Comparison of ENCODE assay signal across 12 mouse cellular contexts in the genomic region with DNA sequence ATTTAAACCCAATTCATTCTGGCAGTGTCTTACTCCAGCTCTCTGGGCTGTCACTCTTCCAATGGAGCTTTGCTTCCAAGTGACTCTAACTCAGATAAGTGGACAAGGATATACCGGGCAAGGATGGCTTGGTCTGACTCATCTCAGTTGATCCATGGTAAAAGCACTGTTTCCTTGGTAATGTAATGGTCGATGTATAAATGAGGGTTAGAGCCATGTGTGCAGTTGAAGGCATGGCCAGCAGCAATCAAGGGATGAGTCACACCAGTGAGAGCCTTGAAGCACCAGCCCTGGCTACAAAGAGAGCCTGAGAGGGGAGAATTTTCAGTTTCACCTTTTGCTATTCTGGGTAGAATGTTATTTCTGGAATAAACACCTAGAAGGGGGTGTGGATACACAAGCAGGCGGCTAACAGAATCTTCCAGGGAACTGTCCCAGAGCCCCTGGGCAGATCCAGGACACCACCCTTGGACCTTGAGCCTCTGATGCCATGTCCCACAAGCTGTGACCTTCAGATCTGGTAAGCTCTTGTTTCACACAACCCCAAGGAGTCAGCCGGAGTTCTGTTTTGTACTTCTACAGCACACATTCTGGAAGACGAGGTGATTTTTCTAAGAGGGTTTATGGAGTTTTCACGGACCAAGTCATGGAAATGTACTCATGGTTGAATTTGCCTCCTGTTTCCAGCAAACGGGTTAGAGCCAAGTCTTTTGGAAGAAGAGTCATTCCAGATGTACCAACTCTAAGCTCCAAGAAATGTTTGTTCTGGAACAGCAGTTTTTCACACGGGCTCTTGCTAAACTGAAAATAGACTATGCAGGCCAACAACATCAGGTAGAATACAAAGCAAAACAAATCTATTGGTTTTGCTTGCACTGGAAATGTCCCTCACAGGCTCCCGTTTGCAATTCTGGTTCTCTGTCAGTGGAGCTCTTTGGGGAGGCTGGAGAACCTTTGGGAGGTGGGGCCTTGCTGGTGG.
A peak's percentile ranks its signal among the peaks of the same experiment; 100 is the strongest.
DNase-seq lines count a peak whose midpoint lies in the region; ATAC-seq and TF ChIP-seq lines count a peak whose summit lies in the region.
"Had no signal": no experiment of that assay in that cellular context is flagged by ENCODE, and none has a peak within 500 bp of the region (broad histone marks: within the 10 kb centered on the region; RNA-seq: fewer than 3 reads in every experiment).

No protein-coding gene starts in this region.

- no peak overlapping the region for H3ac ChIP-seq in C2C12 (ENCODE audit: control insufficient read depth, insufficient read length, low read depth)

- peaks cover 5% of the 10 kb centered on the region; the same call in 1 of the 2 replicates for H3K4me1 ChIP-seq in embryonic facial prominence, embryonic 15.5 days
- H3K4me1 ChIP-seq in embryonic facial prominence, embryonic 10.5 days = peaks cover 10% of the 10 kb centered on the region; the same call in 1 of the 2 replicates
- peaks cover 5% of the 10 kb centered on the region; the same call in 1 of the 2 replicates for H3K4me1 ChIP-seq in intestine, embryonic 16.5 days (ENCODE audit: control insufficient read depth, insufficient read depth, low read length)

- WGBS in embryonic facial prominence, embryonic 15.5 days = 78% methylated on average over 9 of the region's 9 CpGs
- 90% methylated on average over 9 of the region's 9 CpGs for WGBS in embryonic facial prominence, embryonic 10.5 days
- whole genome bisulfite sequencing in intestine, embryonic 16.5 days = 79% methylated on average over 9 of the region's 9 CpGs

- no peaks in the 10 kb centered on the region for H3K27me3 ChIP-seq in embryonic facial prominence, embryonic 15.5 days
- H3K27me3 ChIP-seq in embryonic facial prominence, embryonic 10.5 days (replicated peaks; ENCODE audit: low read depth, poor library complexity, severe bottlenecking) = no peaks in the 10 kb centered on the region
- peaks cover 1% of the 10 kb centered on the region for H3K27me3 ChIP-seq in C2C12 (ENCODE audit: control insufficient read depth, insufficient read depth, insufficient read length)
- H3K27me3 ChIP-seq in intestine, embryonic 16.5 days (replicated peaks; ENCODE audit: control insufficient read depth, insufficient read depth, low read length) = no peaks in the 10 kb centered on the region

- peak overlapping the region; percentile 14; the same call in 1 of the 2 replicates for H3K27ac ChIP-seq in embryonic facial prominence, embryonic 15.5 days (replicated peaks)
- H3K27ac ChIP-seq in embryonic facial prominence, embryonic 10.5 days (replicated peaks) = no peak overlapping the region
- H3K27ac ChIP-seq in intestine, embryonic 16.5 days (ENCODE audit: low read length) = no peak overlapping the region

- DNase-seq in embryonic facial prominence, embryonic 10.5 days (ENCODE audit: low spot score) = no peak
- DNase-seq in adrenal gland, postnatal 10 days = peak; percentile 27
- peak; percentile 25 to 38 for DNase-seq in gastrocnemius, postnatal 36 days
- DNase-seq in thymus, postnatal 36 days = no peak
- no peak for DNase-seq in left cerebral cortex, adult 11 months (ENCODE audit: low spot score)
- DNase-seq: kidney, adult 11 months; kidney, postnatal 4 days; thymus, postnatal 14 days had no signal

- no peak for TF ChIP-seq CTCF in C2C12 (IDR thresholded peaks at IDR 0.05; ENCODE audit: control insufficient read depth, insufficient read depth, insufficient read length)

- H3K4me3 ChIP-seq in embryonic facial prominence, embryonic 15.5 days (replicated peaks) = no peak overlapping the region
- H3K4me3 ChIP-seq in embryonic facial prominence, embryonic 10.5 days = no peak overlapping the region
- H3K4me3 ChIP-seq in C2C12 (ENCODE audit: insufficient read depth, poor library complexity, severe bottlenecking) = no peak overlapping the region
- no peak overlapping the region for H3K4me3 ChIP-seq in intestine, embryonic 16.5 days (ENCODE audit: low read length)

- no peak for ATAC-seq in embryonic facial prominence, embryonic 15.5 days (ENCODE audit: insufficient number of reproducible peaks, low FRiP score, low TSS enrichment, low read depth)
- ATAC-seq in intestine, embryonic 16.5 days = no peak
- ATAC-seq: CD4-positive, CD25-positive, alpha-beta regulatory T cell, adult 4 months had no signal

- no peaks in the 10 kb centered on the region for H3K9me3 ChIP-seq in embryonic facial prominence, embryonic 15.5 days (replicated peaks)
- H3K9me3 ChIP-seq in embryonic facial prominence, embryonic 10.5 days = no peaks in the 10 kb centered on the region
- no peaks in the 10 kb centered on the region for H3K9me3 ChIP-seq in intestine, embryonic 16.5 days (ENCODE audit: control insufficient read depth, low read length)

- no peak overlapping the region for H3K9ac ChIP-seq in embryonic facial prominence, embryonic 15.5 days
- H3K9ac ChIP-seq in intestine, embryonic 16.5 days (ENCODE audit: low read depth, low read length) = no peak overlapping the region

- H3K4me2 ChIP-seq in embryonic facial prominence, embryonic 15.5 days (replicated peaks) = no peak overlapping the region
- no peak overlapping the region for H3K4me2 ChIP-seq in intestine, embryonic 16.5 days (ENCODE audit: low read depth, low read length)

- H3K79me3 ChIP-seq in C2C12 (ENCODE audit: low read depth) = no peaks in the 10 kb centered on the region

- intact Hi-C loops in gastrocnemius, postnatal 36 days (cut with DNase I) = no loop called here

- H3K36me3 ChIP-seq in embryonic facial prominence, embryonic 15.5 days = no peaks in the 10 kb centered on the region
- no peaks in the 10 kb centered on the region for H3K36me3 ChIP-seq in embryonic facial prominence, embryonic 10.5 days (replicated peaks)
- no peaks in the 10 kb centered on the region for H3K36me3 ChIP-seq in C2C12 (ENCODE audit: control insufficient read depth, insufficient read depth)
- H3K36me3 ChIP-seq in intestine, embryonic 16.5 days (ENCODE audit: control insufficient read depth, insufficient read depth, low read length) = no peaks in the 10 kb centered on the region

- H3K79me2 ChIP-seq in C2C12 (ENCODE audit: control insufficient read depth, insufficient read depth) = no peaks in the 10 kb centered on the region

TF ChIP-seq in C2C12, 6 proteins besides CTCF, POLR2A, EP300 and RAD21:
- TF ChIP-seq MAX (IDR thresholded peaks at IDR 0.05) (peak; percentile 73), MYOG (IDR thresholded peaks at IDR 0.05; ENCODE audit: control insufficient read depth, extremely low read depth, insufficient read length) (no peak), FOSL1 (IDR thresholded peaks at IDR 0.05; ENCODE audit: insufficient read depth, low read length, poor library complexity, severe bottlenecking) (peak; percentile 66)
TF ChIP-seq in C2C12: peak in this region for 2.

Comparison
In these comparisons a context has a peak if more than half of its experiments do, and no peak if none do; other contexts are left out.
1. DNase-seq: peak in adrenal gland, postnatal 10 days (single experiment) and gastrocnemius, postnatal 36 days (2 of 2); none in embryonic facial prominence, embryonic 10.5 days (single experiment), thymus, postnatal 36 days (0 of 2) and left cerebral cortex, adult 11 months (single experiment).